Mouse (Mus musculus) megakaryocyte, embryonic 14.5 days (primary cell): ENCODE results near the gene F12. TPM values are rescaled to one million over a fixed set of nuclear protein-coding genes. Genes with fewer than 3 reads are reported as not detected.
A peak's percentile ranks its signal among the peaks of the same experiment; 100 is the strongest.

Experiments used
- H3K27me3 ChIP-seq: replicated peaks from 2 replicates; pipeline ENCODE3; 2012; ENCODE audit warnings: inconsistent platforms
- H3K36me3 ChIP-seq: replicated peaks from 2 replicates; pipeline ENCODE3; 2012; ENCODE audit warnings: low read length, inconsistent platforms, mixed read lengths
- H3K4me1 ChIP-seq: 2 replicates; pipeline ENCODE4 v1.6.1; 2012; ENCODE audit warnings: inconsistent platforms
- H3K4me3 ChIP-seq: replicated peaks from 2 replicates; pipeline ENCODE3; 2012; ENCODE audit warnings: moderate library complexity, mild to moderate bottlenecking, inconsistent platforms
- H3K9me3 ChIP-seq: 2 replicates; pipeline ENCODE4 v1.6.1; 2012; ENCODE audit warnings: inconsistent platforms
- FLI1 ChIP-seq: IDR thresholded peaks from 2 replicates; pipeline ENCODE4 v1.6.1; 2012; ENCODE audit warnings: low read length, inconsistent platforms, mixed read lengths
- GATA1 ChIP-seq: IDR thresholded peaks from 3 replicates; pipeline ENCODE4 v1.6.1; 2012; ENCODE audit warnings: mixed read lengths, low read length, inconsistent platforms, borderline replicate concordance
- polyA plus RNA-seq: library from polyadenylated mRNA; stranded (reverse); fragments of >175 nt; gene quantifications from 2 replicates; pipeline ENCODE4 v1.2.3, GENCODE M21; 2012; ENCODE audit warnings: low replicate concordance; ENCODE audit not compliant: insufficient read depth

The F12 gene
- polyA plus RNA-seq, 1 experiment, result 0.54 TPM

DNA sequence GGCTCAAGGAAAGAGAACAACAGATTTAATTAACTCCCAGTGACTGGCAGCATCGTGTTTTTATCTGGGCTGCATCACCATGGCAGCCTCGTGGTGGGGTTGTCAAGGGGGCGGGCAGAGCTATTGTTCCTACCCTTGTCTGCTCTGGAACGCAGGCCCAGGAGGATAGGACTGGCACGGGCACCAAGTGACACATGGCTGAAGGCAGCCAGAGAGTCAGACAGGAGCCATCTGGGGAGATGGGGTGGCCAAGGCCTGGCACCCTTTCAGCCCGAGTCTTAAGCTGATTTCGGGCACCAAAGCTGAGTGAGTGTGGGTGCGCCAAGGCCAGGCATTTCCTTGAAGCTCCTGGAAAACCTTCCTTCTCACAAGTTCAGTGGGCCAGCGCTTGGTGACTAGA, 43.8 kb upstream of the F12 start:
- no peak for TF ChIP-seq GATA1
- no peak for TF ChIP-seq FLI1
- Histone ChIP-seq H3K36me3 (no peaks in the 10 kb centered on the region), H3K4me1 (peaks cover 64% of the 10 kb centered on the region), H3K4me3 (no peak overlapping the region), H3K27me3 (peaks cover 97% of the 10 kb centered on the region), H3K9me3 (peaks cover 5% of the 10 kb centered on the region)

DNA sequence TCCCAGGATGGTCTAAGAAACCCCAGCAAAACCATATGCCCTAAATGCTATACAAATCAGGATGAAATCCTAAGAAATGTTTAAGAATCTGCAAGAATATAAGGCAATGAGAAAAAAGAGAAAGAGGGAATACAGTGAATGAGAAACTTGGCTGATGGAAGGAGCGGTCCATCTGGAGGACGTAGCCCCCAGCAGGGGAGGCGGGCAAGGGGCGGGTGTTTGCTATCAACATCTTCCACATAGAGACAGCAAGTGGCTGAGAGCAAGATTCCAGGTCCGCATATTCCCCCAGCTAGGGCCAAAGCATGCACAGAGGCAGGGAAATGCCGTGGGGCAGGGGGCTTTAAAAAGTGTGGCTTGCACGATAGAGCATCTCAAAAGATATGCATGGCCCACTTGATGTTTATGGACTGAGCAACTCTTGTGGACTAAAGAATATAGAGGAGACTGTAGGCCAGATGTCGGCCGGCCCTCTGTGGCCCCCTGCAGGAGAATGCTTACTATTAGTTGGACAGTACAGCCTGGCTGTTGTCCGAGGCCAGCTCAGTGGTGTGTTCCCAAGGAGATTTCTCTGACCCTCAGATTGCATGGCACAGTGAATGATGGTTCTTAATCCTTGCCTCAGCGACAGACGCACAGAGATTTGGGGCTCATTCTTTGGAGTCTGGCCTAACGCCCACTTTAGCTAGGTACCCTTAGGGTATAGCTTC, 42.4 kb upstream of the F12 start:
- peaks cover 93% of the 10 kb centered on the region for H3K27me3 ChIP-seq

DNA sequence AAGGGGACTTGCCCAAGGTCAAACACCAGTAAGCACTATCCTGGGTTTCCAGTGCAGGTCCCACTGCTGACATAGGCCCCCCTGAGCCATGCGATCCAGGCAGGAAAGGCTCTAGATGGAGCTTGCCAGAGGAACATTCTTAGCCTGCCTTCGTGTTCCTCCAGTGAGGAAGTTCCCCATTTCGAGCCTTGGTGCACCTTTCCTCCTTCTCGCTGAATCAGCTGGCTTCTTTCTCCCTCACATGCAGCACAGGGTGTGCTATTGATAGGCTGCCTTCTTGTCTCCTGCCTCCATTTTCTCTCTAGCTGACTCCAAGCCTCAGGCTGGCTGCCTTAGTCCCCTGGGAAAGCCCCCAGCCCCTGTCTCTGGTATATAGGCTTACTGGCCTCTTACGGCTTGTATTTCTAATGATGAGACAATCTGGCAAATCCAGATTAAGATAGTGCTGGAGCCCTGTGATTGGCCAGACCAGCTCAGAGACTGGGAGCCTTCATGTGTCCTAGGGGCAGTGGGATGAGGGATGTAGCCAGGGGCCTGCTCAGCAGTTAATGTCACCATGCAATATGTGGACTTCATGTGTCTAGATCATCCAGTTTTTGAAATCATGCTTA, 39.3 kb upstream of the F12 start:
- no peaks in the 10 kb centered on the region for H3K9me3 ChIP-seq
- H3K36me3 ChIP-seq, result peaks cover 25% of the 10 kb centered on the region
- H3K27me3 ChIP-seq, result peaks cover 70% of the 10 kb centered on the region
- H3K4me1 ChIP-seq, result peaks cover 74% of the 10 kb centered on the region
- H3K4me3 ChIP-seq, result peak overlapping the region; percentile 59
- TF ChIP-seq FLI1, result no peak
- no peak for TF ChIP-seq GATA1

More for the DNA sequence above, 42.4 kb upstream of the F12 start:
- H3K4me1 ChIP-seq, result peaks cover 77% of the 10 kb centered on the region
- H3K4me3 ChIP-seq, result no peak overlapping the region
- no peaks in the 10 kb centered on the region for H3K9me3 ChIP-seq
- TF ChIP-seq FLI1 (no peak), GATA1 (no peak)
- no peaks in the 10 kb centered on the region for H3K36me3 ChIP-seq

DNA sequence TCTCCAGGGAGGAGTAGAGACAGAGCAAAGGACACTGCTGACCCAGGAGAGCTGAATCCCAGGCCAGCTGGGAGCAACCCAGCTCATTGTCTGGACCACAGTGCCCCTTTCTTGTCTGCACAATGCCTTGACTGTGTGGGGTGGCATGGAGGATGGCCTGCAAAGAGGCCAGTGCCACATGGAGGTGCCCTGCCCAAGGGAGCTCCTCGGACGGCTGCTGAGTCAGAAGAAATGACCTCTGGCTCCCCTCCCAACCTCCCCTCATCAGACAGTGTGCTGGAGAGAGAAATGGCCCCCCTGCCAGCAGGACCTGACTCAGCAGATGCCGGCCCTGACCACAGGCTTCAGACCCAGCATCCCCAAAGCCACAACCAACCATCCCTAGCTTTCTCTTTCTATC, 38.6 kb upstream of the F12 start:
- Histone ChIP-seq H3K4me3 (peak overlapping the region; percentile 92), H3K27me3 (peaks cover 63% of the 10 kb centered on the region), H3K4me1 (peaks cover 67% of the 10 kb centered on the region), H3K36me3 (peaks cover 33% of the 10 kb centered on the region), H3K9me3 (no peaks in the 10 kb centered on the region)
- TF ChIP-seq GATA1 (no peak), FLI1 (no peak)

DNA sequence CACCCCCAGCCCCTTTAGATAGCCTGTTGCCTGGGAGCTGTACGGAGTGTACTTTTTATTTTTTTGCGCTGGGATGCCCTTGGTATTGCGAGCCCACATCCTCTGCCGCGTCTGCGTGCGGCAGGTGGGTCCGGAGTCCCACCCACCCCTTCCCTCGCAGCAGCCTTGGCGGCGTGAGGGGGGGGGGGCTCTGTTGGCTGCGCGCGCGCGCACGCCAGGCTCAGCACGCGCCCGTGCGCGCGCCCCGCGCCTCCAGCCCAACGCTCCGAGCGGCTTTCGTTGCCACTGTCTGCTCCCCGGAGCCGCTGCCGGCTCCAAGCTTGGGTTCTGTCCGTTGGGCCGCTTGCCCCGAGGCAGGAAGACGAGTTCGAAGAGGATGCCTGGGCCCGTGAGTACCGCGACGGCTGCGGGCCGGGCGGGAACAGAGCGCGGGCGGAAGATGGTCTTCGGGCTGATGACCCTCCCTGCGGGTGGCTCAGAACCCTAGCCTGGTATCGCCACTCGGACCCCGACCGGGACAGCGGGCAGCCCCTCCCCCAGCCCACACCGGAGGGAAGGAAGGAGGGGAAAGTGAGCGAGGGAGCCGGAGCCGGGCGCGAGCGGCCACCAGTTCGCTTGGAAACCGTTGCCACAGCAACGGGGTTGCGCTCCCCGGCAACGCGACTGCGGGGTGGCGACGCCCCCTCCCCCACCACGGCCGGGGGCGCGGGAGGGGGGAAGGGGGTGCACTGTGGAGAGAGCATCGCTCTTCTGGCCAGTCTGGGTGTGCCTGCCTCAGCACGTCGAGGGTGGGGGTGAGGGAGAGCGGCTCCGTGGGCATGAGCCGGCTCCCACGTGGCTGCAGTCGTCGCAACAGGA, 37.7 kb upstream of the F12 start, which contains the start of gene Prr7:
Prr7 (plus strand) TSS at position 241 of the 858 bp plus-strand sequence.
- peaks cover 42% of the 10 kb centered on the region for H3K36me3 ChIP-seq
- peaks cover 54% of the 10 kb centered on the region for H3K27me3 ChIP-seq

DNA sequence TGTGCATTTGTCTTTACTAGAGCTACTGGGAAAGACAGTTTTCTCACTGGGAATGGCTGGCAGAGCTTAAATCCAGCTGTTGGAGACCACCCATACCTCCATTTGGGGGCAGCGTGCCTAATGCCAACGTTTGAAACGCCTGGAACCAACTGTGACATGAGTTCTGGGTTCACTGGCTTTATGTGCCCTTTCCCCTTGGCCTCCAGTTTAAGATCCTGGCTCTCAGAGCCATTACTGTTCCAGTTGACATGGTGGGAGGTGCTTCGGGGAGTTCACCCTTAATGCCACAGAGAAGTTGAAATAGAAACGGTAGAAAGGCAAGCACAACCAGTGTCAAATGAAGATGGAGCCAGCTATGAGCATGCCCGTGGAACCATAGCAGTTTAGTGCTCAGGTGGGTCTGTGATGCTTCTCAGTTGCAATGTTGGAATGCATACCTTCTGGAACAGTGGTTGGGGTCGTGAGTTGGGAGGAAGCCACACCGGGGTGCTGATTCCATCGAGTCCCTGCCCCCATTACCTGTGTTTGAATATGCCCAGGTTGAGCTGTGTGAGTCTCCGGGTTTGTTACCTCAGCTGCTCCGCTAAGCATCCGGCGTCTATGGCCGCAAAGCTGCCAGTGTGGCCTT, 36.9 kb upstream of the F12 start:
- Histone ChIP-seq H3K36me3 (peaks cover 49% of the 10 kb centered on the region), H3K27me3 (peaks cover 47% of the 10 kb centered on the region), H3K9me3 (no peaks in the 10 kb centered on the region), H3K4me3 (peak overlapping the region; percentile 92), H3K4me1 (peaks cover 57% of the 10 kb centered on the region)
- TF ChIP-seq GATA1 (no peak), FLI1 (no peak)

More for the DNA sequence above, 37.7 kb upstream of the F12 start, which contains the start of gene Prr7:
- no peaks in the 10 kb centered on the region for H3K9me3 ChIP-seq
- no peak for TF ChIP-seq FLI1
- no peak for TF ChIP-seq GATA1
- peaks cover 62% of the 10 kb centered on the region for H3K4me1 ChIP-seq
- peak within 1 kb of the TSS; percentile 92 for H3K4me3 ChIP-seq

DNA sequence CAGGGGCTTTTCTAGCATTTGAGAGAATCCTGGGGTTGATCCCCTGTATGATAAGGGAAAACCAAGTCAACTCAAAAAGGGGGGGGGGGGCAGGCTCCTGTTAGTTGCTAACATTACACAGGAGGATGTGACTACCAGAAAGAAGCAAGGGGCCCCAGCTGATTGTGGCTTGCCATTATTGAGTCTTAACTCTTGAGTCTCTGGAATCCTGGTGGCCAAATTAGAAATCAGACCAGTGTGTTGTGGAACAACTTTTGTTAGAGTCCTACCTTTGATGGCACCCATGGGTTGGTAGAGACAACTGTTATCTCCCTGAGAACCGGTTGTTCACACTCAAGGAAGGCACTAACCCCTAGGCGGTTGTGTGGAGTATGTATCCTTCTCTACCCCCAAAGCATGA, 36.4 kb upstream of the F12 start:
- H3K36me3 ChIP-seq, result peaks cover 55% of the 10 kb centered on the region
- peaks cover 41% of the 10 kb centered on the region for H3K27me3 ChIP-seq
- TF ChIP-seq GATA1, result no peak
- no peak for TF ChIP-seq FLI1
- no peak overlapping the region for H3K4me3 ChIP-seq
- peaks cover 53% of the 10 kb centered on the region for H3K4me1 ChIP-seq
- no peaks in the 10 kb centered on the region for H3K9me3 ChIP-seq

DNA sequence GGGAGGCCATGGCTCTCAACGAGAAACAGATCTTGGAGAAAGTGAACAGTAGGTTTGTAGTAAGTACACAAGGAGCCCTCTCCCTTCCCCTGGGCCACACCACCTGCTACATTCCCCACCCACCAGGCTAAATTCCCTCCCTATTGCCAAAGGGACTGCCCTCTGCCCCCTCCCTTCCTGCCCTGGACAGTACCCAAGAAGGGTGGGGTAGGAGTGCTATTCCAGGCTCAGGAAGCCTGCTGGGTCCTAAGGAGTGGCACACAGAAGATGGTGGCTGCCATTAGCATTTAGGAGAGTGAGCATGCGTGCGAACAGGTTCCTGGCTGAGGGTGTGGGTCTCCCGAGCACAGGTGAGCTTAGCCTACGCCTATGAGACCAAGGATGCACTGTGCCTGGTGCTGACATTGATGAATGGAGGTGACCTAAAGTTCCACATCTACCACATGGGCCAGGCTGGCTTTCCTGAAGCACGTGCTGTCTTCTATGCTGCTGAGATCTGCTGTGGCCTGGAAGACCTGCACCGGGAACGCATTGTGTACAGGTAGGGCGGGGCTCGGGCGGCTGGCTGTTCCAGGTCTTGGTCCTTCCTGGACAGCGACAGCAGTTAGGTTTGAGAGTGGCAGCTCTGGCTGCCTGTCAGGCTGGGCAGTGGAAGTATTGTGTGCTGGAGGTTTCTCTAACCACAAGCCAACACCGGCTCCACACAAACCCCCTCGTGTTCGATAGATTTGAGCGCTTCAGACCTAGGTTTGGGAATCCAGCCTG, 25.4 kb upstream of the F12 start:
- no peaks in the 10 kb centered on the region for H3K27me3 ChIP-seq
- H3K4me1 ChIP-seq, result peaks cover 61% of the 10 kb centered on the region
- H3K9me3 ChIP-seq, result no peaks in the 10 kb centered on the region
- H3K36me3 ChIP-seq, result peaks cover 93% of the 10 kb centered on the region
- no peak for TF ChIP-seq GATA1
- no peak for TF ChIP-seq FLI1
- peak overlapping the region; percentile 62 for H3K4me3 ChIP-seq

DNA sequence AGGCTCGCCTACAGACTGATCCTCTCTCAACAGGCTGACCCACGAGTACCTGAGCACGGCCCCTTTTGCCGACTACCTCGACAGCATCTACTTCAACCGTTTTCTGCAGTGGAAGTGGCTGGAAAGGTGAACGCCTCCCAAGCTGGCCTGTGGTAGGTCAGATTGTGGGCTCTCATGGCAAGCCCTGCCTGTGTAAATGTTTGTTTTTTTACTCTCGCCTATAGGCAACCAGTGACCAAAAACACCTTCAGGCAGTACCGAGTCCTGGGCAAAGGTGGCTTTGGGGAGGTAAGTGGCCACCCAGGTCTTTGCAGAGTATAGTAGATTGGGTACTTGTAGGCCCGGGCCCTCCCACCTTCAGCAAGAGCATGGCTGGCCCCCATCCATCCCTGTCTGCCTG, 24.7 kb upstream of the F12 start:
- Histone ChIP-seq H3K4me3 (no peak overlapping the region), H3K9me3 (no peaks in the 10 kb centered on the region), H3K4me1 (peaks cover 65% of the 10 kb centered on the region), H3K36me3 (peaks cover 87% of the 10 kb centered on the region), H3K27me3 (no peaks in the 10 kb centered on the region)
- no peak for TF ChIP-seq GATA1
- TF ChIP-seq FLI1, result no peak
